Mouse (Mus musculus) neural tube, embryonic 10.5 days (tissue): ENCODE results near the gene Dcun1d4.

ENCODE experiments used
- DNase-seq: peaks from one replicate; pipeline ENCODE4 v3.0.0-alpha.2; 2017; ENCODE audit warnings: low spot score; ENCODE audit errors: extremely low spot score

Gene Dcun1d4

DNA sequence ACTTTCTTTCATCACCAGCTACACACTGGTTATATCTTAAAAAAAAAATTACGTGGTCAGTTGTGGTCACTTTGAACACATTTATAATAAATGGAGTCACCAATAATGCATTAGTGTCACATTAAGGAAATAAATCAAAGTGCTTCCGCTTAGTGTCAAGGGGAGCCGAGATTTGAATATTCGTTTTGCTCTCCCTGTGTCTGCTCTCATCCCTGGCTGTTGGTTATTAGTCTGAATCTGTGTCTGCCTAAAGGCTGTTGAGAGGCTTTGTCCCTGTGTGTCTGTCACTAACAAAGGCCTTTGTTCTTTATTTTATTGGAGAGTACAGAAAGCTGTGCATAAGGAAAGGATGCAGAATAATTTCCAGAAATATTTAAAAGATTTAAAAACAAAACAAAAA lies 105.8 kb downstream of the Dcun1d4 start:
- DNase-seq, result no peak

DNA sequence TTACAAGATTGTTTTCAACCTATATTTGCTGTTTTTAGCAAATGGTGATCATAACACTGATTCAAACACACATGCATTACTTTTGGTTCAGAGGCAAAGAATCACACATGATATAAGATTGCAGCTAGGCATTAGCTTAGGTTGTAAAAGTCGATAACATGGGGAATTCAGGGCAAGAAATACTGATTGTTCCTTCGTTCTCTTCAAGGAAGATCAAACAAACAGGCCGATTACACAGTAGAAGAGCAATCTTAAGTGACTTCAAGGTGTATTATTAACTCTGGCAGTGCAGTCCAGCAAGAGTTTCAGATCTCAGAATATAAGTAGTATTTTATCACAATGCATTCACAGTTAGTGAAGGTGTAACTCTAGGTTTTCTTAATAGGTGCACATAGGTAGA lies 106.3 kb downstream of the Dcun1d4 start:
- DNase-seq, result no peak

DNA sequence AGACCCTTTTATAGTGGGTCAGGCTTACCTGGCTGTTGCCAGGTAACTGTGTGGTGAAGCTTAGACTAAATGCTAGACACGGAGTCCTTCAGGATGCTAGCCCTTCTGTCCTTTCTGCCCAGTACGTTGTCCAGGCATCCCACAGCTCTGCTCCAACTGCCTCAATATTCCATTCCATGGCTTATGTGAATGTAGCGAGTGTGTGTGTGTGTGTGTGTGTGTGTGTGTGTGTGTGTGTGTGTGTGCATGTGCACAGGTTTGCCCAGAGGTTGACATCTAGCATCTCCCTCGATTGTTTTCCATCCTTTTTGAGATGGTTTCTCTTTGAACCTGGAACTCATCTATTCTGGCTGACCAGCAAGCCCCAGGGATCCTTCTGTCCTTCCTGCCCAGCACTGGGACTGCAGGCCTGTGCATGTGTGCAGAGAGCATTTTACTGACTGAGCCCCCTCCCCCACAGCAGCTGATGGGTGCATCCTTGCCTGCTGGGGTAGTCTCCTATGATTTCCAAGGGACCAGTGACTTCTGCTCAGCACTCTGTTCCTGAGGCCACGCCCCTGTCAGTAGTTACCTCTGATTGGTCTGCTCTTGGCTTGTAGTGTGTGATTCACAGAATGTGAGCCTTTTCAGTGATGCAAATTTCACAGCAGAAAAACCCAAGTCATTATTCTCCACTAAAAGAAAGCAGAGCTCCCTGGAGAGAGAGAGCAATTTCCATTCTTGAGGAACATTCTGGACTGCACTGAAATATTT lies 118.3 kb downstream of the Dcun1d4 start:
- no peak for DNase-seq

DNA sequence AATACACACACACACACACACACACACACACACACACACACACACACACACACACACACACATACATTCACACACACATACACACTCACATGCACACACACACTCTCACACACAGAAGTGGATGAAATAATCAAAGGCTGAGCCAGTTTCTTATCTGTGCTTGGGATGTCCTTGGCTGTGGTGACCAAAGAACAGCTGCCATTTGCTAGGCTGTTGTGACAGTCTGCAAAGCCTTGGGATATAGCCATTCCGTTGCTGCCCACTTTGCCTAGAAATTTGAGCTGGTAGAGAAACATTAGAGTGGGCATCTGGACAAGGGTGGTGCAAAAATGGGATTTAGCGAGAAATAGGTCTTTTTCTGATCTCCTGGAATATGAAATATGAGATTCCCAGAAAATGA lies 119.2 kb downstream of the Dcun1d4 start:
- no peak for DNase-seq

DNA sequence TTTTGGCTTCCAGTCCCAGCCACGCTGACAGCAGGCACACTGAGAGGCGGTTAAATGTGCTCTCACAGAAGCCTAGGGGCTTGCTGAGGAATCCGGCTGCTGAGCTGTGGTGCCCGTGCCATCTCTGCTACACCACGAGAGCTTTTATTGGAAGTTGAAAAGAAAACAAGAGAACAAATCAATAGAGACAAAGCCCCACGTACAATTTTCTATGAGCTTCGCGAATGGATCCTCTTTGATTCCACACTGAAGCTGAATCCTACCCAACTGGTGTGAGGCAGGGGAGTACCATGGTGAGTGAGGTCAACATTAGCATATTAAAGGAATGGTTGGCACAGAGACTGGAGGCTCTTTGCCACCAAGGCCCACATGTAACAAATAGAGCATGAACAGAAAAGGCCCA lies 120.6 kb downstream of the Dcun1d4 start:
- DNase-seq, result no peak

DNA sequence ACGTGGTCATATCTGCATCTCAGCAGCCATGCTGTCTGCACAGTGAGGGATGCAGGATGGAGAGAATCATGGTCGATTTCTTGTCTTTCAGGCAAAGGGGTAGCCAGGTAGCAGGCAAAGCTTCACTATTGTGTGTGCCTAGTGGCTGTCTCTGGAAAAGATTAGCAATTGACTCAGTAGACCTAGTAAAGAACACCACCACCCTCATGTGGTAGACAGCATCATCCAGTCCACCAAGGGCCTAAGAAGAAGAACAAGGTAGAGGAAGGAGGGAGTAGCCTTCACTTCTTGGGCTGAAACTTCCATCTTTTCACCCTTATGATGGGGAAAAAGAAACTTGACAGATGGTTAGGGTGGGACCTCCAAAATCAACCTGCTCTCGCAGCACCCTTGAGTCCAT lies 122.1 kb downstream of the Dcun1d4 start:
- DNase-seq, result no peak

DNA sequence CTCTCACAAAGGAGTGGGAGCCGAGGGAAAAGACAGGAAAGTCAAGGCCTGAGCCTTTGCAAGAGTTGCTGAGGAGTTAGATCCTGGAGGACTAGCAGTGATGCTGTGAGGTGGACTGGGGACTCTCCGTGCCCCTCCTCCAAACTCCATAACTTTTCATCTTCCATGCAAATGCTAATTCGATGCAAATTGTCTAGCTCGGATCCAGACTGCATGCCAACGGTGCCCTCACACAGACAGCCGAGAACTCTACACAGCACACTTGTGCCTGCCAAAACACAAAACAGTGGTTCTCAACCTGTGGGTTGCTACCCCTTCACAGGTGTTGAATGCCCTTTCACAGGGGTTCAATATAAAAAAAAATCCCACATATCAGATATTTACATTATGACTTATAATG lies 123.7 kb downstream of the Dcun1d4 start:
- no peak for DNase-seq

DNA sequence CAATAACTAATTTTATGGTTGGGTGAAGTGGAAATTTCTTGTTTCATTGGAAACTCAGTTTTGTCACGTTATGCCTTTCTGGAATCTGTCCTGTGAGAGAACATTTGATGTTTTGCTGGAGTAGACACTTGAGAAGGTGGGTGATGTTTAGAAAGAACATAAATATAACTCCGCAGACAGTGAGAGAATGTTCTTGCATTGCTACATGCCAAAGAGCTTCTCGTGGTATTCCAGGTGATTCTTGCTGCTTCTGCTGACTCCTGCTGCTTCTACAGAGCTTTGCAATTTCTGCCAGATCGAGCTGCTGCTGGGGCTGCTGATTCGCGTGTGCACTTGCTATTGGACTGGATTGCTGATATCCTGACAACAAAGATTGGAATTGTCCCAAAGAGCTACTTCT lies 124.2 kb downstream of the Dcun1d4 start:
- DNase-seq, result no peak
